Mouse (Mus musculus) common myeloid progenitor, adult 5-6 weeks (primary cell): ENCODE measurements around the gene Pi16. TPM values are rescaled to one million over a fixed set of nuclear protein-coding genes. Genes with fewer than 3 reads are reported as not detected.

Experiments
- ATAC-seq: replicated peaks from 2 replicates; pipeline ENCODE4 v1.8.0; 2016; ENCODE audit warnings: low read depth, mild to moderate bottlenecking, moderate TSS enrichment, inconsistent platforms; ENCODE audit not compliant: poor library complexity, severe bottlenecking
- total RNA-seq: library from RNA; stranded (forward); fragments of 200-1000, 187-1606 nt; gene quantifications from 2 replicates; pipeline ENCODE4 v1.2.3, GENCODE M21; 2017

The Pi16 gene
- total RNA-seq, 1 experiment from 2014 or later = 2.9 TPM

DNA sequence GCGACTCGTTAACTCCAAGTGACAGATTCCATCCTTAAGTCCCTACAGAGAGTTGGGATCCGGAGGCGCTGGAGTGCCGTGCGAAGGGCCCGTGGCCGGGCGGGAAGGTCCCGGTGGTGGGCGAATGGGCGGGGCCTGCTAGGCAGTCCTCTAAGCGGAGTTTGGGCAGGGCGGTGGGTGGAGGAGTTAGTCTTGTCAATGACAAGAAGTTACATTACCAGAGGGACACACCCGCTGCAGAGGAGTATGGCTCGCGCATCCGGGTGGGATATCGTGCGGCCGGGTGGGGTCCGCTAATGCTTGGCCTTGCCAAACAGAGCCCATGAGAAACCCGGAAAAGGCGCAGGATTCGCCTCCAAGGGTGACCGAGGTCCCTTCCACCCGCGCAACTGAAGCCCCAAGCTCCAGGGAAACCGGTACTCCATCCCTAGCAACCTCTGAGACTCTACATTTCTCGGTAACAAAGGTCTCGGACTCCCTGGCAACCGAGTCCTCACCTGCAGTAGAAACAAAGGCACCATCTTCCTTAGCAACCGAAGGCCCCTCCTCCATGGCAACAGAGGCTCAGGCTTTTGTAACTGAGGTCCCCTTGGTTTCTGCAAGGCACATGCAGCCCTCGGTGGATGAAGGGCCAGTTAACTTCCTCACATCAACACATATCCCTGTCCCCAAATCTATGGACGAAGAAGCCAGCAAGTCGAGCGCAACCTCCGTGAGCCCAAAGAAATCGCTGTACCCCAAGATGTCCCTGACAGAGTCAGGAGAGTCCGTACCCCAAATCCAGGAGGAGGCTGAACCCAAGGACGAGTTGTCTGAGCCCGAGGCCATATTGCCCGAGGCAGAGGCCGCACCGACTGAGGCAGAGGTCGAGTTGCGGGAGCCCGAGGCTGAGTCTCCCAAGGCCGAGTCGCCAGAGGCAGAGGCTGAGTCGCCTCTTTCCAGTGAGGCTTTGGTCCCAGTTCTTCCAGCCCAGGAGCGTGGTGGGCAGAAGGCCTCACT is 9.3 kb downstream of the Pi16 start:
- ATAC-seq = no peak

DNA sequence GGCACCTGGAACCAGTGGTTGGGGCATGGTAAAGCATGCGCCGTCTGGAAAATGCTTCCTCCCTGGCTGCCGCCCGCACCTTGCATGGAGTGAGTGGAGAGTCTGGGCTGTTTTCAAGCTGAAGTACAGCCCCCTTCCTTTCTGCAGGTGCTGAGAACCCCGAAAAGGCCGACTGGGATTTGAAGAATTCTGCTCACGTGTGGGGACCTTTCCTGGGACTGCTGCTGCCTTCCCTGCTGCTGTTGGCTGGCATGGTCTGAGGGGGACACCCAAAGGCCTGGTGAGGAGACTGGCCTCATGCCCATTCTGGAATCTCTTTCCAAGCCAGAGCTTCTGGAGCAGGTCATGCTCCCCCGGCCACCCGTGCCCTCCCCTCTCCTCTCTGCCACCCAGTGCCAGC is 10.2 kb downstream of the Pi16 start:
- no peak for ATAC-seq

DNA sequence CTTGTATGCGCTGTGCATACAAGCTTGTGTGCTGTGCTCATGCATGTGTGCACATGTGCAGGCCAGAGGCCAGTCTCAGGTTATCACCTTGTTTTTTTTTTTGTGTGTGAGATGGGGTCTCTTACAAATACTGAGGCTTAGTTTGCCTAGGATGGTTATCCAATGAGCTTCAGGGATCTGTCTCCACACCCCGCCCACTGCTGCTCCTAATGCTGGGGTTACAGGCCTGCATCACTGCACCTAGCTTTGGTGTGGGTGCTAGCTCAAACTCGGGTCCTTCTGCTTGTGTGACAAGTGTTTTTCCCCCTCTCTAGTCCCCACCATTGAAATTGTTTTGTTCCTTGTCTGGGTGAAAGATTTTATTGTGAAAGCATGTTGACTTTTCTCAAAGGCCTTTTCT is 12.7 kb downstream of the Pi16 start:
- ATAC-seq = no peak

DNA sequence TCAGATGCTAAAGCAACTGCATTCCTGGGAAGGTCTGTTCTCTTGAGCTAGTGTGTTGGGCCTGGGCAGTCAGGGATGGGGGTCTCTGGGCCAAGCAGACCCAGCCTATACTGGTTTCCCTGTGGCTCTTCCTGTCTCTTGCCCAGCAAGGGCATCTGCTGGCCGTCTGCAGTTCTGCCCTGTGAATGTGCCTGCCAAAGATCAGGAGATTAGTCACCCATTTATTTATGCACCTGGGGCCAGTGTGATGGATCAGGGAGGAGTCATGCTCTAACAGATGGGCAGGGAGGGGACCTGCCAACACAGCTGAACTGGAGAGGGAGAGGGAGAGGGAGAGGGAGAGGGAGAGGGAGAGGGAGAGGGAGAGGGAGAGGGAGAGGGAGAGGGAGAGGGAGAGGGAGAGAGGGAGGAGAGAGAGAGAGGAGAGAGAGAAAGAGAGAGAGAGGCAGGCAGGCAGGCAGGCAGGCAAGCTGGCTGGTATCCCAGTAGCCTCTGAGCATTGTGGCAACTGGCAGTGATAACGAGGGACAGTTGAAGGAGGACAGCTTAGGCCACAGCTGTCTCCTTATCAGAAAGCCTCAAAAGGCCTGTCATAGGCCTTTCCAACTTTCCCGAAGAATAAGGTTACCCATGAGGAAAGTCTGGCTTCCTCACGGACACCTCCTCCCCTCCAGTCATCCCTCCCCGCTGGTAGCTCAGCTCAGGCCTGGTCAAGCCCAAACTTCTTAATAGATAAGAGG is 13.4 kb downstream of the Pi16 start:
- peak; percentile 54; the same call in 1 of the 2 replicates for ATAC-seq

DNA sequence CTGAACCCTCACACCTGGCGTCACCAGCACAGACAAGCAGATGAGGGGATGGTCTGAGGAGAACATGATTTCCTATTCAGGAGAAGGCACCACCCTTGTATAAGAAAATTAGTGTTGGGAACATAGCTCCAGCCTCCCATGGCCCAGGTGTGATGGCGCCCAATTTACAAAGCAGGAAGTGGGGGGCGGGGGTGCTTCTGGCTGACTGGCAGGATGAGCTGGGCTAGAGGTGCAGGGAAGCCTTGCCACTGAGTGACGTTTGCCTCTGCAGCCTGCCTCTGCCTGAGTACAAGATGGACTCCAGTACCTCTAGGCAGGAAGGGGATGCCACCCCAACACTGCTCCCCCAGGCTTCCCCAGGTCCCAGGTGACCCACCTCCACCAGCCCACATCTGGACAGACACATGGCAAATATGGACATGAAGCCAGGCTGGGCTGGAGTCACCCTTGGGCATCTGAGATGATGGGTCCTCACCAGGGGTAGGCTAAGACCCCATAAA is 14.8 kb downstream of the Pi16 start:
- ATAC-seq = no peak

DNA sequence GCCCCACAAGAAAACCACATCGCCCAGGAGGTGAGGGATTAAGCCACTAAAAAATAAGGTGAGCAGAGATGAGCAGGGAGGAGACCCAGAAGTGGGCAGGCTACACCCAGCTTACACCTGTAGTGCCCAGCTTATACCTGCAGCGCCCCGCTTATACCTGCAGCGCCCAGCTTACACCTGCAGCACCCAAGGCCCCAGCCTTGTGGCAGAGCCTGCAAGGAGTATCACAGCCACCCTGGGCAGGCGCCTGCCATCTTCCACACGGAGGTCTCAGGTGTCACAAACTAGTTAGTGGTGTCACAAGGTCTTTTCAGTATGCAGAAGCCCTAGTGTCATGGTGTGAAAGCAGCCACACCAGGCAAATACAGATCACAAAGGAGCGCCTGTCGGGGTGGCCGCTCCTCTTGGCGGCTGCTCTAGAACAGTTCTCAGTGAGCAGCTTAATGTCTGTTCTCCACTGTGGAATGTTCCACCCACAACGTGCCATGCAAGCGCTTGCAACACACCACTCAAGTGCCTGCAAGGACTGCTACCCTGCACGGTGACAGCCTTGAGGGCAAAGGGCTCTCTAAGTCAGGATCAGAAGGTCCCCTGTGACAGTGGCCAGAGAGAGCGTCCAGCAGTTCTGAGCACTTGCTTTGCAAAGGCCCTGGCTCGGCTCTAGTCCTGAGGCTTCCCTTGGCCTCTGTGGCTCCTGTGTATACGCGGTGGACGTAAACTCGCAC is 18.9 kb downstream of the Pi16 start:
- ATAC-seq = no peak

DNA sequence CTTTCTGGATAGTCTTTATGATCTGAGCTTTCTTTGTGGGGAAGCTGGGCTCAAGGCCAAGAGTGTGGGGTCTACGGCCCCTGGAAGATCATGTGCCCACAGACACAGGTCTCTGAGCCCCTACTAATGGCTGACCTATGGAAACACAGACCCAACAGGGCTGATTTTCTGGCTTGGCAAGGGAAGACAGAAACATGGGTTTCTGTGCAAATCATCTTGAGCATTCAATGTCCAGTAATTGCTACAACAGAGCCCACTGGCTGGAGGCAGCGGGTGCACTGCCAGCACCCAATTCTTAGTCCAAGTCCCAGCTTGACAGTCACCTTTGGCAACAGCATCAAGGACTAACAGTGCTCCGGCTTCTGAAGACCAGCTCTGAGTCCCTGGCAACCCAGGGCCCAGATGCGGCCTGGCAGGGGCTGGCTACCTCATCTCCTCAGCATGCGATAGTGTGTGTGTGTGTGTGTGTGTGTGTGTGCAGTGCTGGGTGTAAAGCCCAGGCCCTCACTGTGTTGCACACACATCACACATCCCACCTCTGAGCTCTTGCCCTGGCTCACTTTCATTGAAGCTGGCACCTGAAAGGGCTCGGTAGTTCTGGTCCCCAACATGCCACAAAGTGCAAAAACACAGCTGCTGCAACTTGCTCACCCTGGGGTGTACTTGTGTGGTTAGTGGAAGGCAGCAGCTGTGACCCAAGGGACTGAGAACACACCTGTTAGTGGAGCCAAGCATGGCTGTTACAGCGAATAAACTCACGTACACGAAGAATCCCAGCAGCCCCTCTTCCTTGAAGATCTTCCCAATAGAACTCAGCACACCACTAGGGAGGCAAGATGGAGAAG is 20.7 kb downstream of the Pi16 start:
- no peak for ATAC-seq

DNA sequence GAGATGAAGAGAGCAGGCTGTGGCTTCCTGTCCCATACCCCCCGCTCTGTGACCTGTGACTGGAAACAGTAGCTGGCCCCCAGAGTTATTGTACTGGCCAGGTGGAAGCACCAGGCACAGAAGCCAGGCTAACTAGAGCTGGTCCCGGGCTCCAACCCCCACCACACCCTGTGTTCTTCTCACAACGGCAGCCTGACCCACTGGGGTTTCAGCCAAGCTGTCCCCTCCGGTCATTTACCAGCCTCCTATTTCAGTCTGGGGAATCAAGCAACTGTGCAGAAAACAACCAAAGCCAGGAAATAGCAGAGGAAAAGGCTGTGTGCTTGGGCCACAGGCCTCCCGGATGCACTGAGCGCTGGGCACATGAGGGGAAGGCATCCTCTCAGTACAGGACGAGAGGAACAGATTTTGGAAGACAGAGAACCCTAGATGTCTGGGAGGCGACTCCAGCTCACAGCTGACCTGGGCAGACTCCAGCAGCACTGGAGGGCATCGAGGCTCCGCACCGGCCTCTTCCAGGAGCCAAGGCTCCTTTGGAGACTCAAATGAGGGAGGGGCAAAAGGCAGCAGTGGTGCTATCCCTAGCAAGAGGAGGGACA is 21.8 kb downstream of the Pi16 start:
- ATAC-seq = no peak

DNA sequence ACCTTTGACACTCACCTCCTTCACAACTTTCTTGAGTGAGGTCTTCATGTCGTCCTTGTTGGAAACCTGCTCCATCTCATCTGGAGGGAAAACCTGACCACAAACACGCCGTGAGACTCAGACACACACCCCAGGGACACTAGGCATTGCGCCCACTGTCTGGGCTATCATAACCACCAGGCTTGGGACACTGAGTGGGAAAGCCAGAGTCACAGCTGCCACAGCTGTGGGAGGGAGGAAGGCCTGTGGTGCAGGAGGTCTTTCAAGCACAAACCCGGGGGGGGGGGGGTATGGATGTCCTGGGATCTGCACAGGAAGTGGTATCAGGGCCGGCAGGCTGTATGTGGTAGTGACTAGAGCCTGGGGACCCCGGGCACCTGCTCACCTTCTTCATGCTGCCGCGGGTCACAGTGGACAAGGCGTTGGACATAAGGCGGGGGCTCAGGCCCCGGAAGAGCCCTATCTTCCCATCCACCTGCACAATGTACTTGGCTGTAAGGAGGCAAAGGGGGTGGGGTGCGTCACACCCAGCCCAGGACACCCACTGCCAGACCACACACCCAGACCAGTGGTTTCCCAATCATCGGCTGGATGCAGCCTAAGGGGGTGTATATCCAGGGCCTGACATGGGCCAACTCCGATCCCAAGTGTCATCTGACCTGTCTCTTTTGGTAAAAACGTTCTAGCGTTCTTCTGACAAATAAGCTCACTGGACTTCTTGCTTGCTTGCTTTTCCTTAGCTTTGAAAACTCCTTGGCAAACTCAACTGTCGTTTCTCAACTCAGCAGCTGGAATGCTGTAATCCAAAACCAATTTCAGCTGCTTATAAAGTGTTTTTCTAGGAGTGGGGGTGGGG is 23.2 kb downstream of the Pi16 start:
- no peak for ATAC-seq

DNA sequence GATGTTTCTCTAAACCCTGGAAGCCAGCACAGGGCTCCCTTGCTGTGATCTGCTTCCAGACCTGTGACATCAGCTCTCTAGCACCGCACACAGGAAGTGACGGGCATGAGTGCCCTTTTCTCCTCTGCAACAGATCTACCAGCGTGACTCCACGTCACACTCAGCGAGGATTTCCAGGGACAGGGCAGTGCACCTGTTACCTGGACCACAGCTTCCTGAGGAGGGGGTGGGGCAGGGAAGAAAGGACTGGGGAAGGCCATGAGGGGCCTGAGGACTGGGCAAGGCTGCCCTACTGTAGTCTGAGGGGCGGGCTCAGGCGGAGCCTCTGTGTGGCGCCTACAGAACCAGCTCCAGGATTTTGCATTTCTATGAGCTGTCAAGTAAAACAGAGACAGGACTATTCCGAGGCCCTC is 24.1 kb downstream of the Pi16 start:
- ATAC-seq = peak; percentile 58

DNA sequence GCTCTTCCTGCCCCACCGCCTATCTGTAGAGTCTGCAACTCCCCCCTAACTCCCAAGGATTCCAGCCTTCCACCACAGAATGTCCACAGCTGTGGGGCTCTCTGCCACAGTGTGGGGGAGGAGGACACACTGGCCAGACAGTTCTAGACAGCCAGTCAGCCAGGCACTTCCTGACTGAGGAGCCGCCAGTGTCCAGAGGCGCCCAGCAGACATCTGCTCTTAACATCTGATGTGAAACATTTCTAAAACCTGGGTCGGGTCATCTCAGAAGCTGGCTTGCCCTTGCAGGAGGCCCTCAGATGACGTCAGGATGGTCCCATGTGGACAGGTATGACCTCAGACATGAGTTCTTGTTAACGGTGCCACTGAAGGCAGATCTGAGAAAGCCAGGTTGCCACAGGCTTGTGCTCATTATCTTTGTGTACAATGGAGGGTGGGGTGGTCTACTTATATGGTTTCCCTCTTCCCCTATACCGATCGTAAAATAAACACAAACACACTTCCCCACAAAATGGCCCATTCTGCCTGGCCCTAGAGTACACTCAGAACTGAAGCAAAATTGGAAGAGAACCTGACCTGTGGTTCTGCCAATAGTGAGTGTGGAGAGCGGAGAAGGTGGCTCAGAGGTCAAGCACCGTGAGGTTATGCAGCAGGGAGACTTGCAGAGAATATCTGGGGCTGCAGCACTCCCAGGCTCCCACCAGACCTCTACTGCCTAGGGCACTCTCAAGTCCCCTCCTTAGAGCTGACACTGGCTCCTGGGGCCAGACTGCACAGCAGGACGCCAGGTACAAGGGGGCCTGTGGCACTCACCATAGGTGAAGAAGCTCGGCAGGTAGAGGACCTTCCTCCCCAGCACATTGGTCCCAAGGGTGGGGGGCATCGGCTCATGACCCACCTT is 24.8 kb downstream of the Pi16 start:
- no peak for ATAC-seq

DNA sequence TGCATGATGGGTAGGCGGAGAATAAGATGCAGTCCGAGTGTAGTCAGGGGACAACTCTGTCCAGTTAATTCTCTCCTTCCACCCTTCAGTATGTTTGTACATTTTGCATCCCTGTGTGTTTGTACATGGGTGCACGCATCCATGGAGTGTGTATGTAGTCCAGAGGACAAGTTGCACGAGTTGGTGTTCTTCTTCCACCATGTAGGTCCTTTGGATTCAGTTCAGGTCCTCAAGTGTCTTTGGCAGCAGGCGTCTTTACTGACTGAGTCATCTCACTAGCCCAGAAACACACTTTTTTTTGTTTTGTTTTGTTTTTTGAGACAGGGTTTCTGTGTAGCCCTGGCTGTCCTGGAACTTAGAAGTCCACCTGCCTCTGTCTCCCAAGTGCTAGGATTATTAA is 25.8 kb downstream of the Pi16 start:
- no peak for ATAC-seq

DNA sequence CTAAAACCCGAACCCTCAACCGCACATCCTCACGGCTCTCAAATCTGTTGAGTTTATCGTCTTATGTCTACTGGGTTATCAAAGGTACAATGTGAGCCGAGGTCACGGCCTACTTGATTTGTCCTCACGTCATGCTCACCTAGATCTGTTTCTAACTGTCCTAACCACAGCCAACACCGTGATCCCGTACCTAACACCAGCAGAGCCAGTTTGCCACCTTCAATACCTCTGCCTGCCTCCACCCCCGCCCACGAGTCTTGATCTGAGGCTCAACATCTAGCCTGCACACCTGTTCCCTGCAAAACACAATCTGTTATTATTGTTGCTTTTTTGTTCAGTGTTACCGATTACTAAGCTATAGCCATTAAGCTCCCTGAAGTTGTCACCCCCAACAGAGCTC is 27.8 kb downstream of the Pi16 start:
- ATAC-seq = no peak

DNA sequence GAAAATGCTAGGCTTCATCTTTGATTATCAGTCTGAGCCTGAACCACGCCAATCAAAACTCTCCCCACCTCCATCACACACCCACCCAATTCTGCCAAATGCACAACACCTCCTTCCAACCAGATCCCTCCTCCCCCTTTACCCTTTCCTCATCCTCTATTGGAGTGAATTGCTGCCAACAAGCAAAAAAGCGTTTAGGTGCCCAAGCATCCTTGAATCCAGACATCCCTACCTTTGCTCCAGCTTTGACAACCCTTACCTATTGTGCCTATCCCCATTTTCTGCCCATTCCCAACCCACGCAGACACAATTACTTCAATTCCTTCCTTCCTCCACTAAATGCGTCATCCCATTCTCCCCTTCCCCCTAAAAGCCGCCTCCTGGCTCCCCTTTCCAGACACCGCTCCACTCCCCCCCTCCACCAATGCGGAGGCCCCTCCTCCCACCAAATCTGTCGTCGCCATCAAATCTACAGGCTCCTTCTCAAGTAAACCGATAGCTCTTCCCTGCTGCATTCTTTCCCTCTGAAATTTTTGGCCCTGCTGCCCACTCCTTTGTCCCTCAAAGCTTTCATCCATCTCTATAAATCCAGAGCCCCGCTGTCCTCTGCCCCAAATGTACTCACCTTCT is 29.1 kb downstream of the Pi16 start:
- ATAC-seq = no peak

DNA sequence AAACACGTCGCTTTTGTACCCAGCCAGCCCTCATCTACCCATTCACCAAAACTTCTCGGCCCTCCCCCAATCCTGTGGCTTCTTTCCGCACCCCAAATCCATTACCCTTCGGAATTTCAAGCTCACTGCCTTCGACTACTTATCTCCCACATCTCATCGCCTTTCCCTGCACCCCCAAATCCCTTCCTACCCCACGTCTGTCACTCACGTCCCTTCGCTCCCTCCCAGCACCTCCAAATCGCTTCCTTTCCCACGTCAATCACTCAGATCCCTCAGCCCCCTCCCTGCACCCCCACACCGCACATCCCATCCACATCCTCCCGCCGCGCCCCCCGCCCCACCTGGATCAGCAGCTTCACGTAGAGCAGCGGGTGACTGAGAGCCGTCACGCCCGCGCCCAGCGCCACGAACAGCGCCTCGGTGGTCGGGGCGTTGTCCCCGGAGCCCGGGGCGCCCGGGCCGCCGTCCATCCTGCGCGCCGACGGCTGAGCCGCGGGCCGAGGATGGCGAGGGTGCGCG is 29.7 kb downstream of the Pi16 start:
- no peak for ATAC-seq

DNA sequence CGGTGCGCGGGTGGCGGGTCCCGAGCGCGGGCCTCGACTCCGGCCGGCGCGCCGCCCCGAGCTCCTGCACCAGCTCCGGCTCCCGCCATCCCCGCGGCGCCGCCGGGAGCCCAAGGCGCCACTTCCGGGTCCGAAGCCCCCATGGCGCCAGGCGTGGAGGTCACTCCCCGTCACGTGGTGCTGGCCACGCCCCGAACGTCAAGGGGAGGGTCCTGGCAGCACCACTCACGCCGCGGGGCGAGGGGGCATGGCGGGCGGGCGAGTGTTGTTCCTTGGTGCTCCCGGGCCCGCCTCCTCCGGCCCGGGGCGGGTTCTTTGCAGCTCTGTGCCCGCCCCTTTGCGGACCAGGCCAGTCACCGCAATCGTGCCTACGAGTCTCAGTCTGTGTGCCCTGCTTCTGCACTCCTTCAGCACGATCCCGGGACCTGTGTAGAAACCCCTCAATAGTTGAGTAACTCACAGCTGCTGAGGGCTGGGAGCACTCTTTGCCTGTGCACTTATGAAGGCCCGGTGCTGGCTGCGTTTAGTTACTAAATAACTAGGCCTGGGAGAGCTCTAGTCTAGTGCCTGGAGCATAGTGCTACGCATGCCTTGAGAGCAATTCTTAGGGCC is 30.3 kb downstream of the Pi16 start, which contains the start of gene Mtch1:
Gene Mtch1, minus strand, starts transcription at position 290 of the 612 bp plus-strand sequence.
- peak; percentile 98 for ATAC-seq
